Mouse (Mus musculus): ENCODE results near the gene Coa5. TPM values are rescaled to one million over a fixed set of nuclear protein-coding genes. Genes with fewer than 3 reads are reported as not detected.

Gene Coa5
- total and polyA plus RNA-seq, 3 experiments, result 43.8 to 79.8 (median 62.8) TPM

- TF ChIP-seq HCFC1 (IDR thresholded peaks at IDR 0.05; ENCODE audit: low read depth, low read length) (no peak), TBP (conservative IDR thresholded peaks at IDR 0.05; ENCODE audit: low read depth, low read length) (no peak), POLR2A (IDR thresholded peaks at IDR 0.05; ENCODE audit: low read depth, low read length) (no peak), CTCF (conservative IDR thresholded peaks at IDR 0.05 in 1 of 2, IDR thresholded peaks at IDR 0.05 in 1 of 2; ENCODE audit: low read depth in 2 of 2, low read length in 2 of 2) (peak; percentile 69 to 87), MYC (IDR thresholded peaks at IDR 0.05; ENCODE audit: low read depth, low read length) (peak; percentile 71), MAFK (IDR thresholded peaks at IDR 0.05; ENCODE audit: insufficient replicate concordance, low read length) (peak; percentile 87), SIN3A (IDR thresholded peaks at IDR 0.05; ENCODE audit: low read length) (no peak), USF1 (IDR thresholded peaks at IDR 0.05; ENCODE audit: low read depth, low read length) (no peak), CHD1 (IDR thresholded peaks at IDR 0.05; ENCODE audit: low read depth, low read length) (no peak), MXI1 (IDR thresholded peaks at IDR 0.05; ENCODE audit: low read depth, low read length) (no peak), ZC3H11A (IDR thresholded peaks at IDR 0.05; ENCODE audit: low read depth, low read length) (peak; percentile 48; the same call in 1 of the 2 replicates), SMC3 (IDR thresholded peaks at IDR 0.05; ENCODE audit: low read depth, low read length) (peak; percentile 96), RCOR1 (conservative IDR thresholded peaks at IDR 0.05; ENCODE audit: low read depth, low read length) (no peak), MEF2A (IDR thresholded peaks at IDR 0.05; ENCODE audit: borderline replicate concordance, low read depth, low read length) (no peak), USF2 (conservative IDR thresholded peaks at IDR 0.05; ENCODE audit: low read depth, low read length) (no peak), ZMIZ1 (IDR thresholded peaks at IDR 0.05; ENCODE audit: low read depth, low read length) (no peak), MAZ (IDR thresholded peaks at IDR 0.05; ENCODE audit: low read depth, low read length) (no peak), KAT2A (IDR thresholded peaks at IDR 0.05; ENCODE audit: insufficient replicate concordance, low read length) (no peak), E2F4 (IDR thresholded peaks at IDR 0.05; ENCODE audit: insufficient replicate concordance, low read depth, low read length) (no peak), ZKSCAN1 (IDR thresholded peaks at IDR 0.05; ENCODE audit: borderline replicate concordance, low read depth, low read length) (no peak), BHLHE40 (IDR thresholded peaks at IDR 0.05; ENCODE audit: low read depth, low read length) (no peak), NRF1 (IDR thresholded peaks at IDR 0.05; ENCODE audit: low read depth, low read length) (no peak), JUN (IDR thresholded peaks at IDR 0.05; ENCODE audit: insufficient read depth, low read depth, low read length) (no peak), IRF4 (IDR thresholded peaks at IDR 0.05; ENCODE audit: low read depth, low read length) (no peak), ETS1 (conservative IDR thresholded peaks at IDR 0.05; ENCODE audit: low read depth, low read length) (no peak), RAD21 (IDR thresholded peaks at IDR 0.05; ENCODE audit: low read depth, low read length) (peak; percentile 80), CHD2 (IDR thresholded peaks at IDR 0.05; ENCODE audit: low read length) (no peak), NELFE (IDR thresholded peaks at IDR 0.05; ENCODE audit: low read depth, low read length) (no peak), POLR2AphosphoS2 (IDR thresholded peaks at IDR 0.05; ENCODE audit: low read depth, low read length) (no peak), PAX5 (IDR thresholded peaks at IDR 0.05; ENCODE audit: low read length) (no peak), EP300 (IDR thresholded peaks at IDR 0.05; ENCODE audit: low read length) (no peak), ELF1 (IDR thresholded peaks at IDR 0.05; ENCODE audit: low read depth, low read length) (no peak), MAX (IDR thresholded peaks at IDR 0.05; ENCODE audit: low read length) (no peak), ZNF384 (IDR thresholded peaks at IDR 0.05; ENCODE audit: low read depth, low read length) (no peak), UBTF (IDR thresholded peaks at IDR 0.05; ENCODE audit: low read depth, low read length) (no peak), JUND (conservative IDR thresholded peaks at IDR 0.05; ENCODE audit: low read depth, low read length) (no peak), TCF12 (IDR thresholded peaks at IDR 0.05; ENCODE audit: low read depth, low read length) (no peak), GABPA (IDR thresholded peaks at IDR 0.05; ENCODE audit: insufficient replicate concordance, low read depth, low read length) (no peak)
- DNase-seq (ENCODE audit: extremely low read depth), result peak; percentile 80
- Histone ChIP-seq H3K4me2 (ENCODE audit: insufficient read depth, low read depth, poor library complexity, severe bottlenecking) (no peak overlapping the region), H3K9ac (ENCODE audit: insufficient read depth, low read depth) (no peak overlapping the region), H3K4me1 (ENCODE audit: control insufficient read depth in 1 of 2, insufficient read depth in 2 of 2) (peaks cover 9 to 26% of the 10 kb centered on the region in 2 experiments), H3K9me3 (replicated peaks; ENCODE audit: low read length) (no peaks in the 10 kb centered on the region), H3K36me3 (replicated peaks in 1 of 2; ENCODE audit: control insufficient read depth in 1 of 2, insufficient read depth in 1 of 2, low read length in 1 of 2) (peaks cover 10 to 52% of the 10 kb centered on the region in 2 experiments), H3K79me2 (replicated peaks; ENCODE audit: control insufficient read depth, extremely low read depth, insufficient read depth, poor library complexity, severe bottlenecking) (no peaks in the 10 kb centered on the region), H3K27ac (ENCODE audit: insufficient read depth, low read depth) (no peak overlapping the region), H3K27me3 (replicated peaks) (no peaks in the 10 kb centered on the region), H3K4me3 (replicated peaks in 1 of 3; ENCODE audit: low read depth in 2 of 3, low read length in 2 of 3, poor library complexity in 1 of 3) (no peak overlapping the region)
- in situ Hi-C loops (cut with MboI; ENCODE audit: low pct_ligation_motif_present, low pct_unique_long_range_greater_than_20kb, low sequenced_read_pairs), result loop anchor here (5.0 kb wide), 1 partner anchor 129 kb away; no protein-coding TSS in a partner anchor
- dilution Hi-C loops (cut with MboI; ENCODE audit: extremely low pct_ligation_motif_present, extremely low pct_unique_long_range_greater_than_20kb, low sequenced_read_pairs), result no loop called here
These were observed 28.2 kb downstream of the Coa5 start for GRCm38 (mm10) chr1:37401687-37402086.
